In genomic region chr15:10771311-10771690, GRCm38 (mm10) we compare ENCODE assay signal across 11 mouse cellular contexts. TPM values are rescaled to one million over a fixed set of nuclear protein-coding genes. Genes with fewer than 3 reads are reported as not detected.
DNase-seq lines count a peak whose midpoint lies in the region; ATAC-seq and TF ChIP-seq lines count a peak whose summit lies in the region.
"Had no signal": no experiment of that assay in that cellular context is flagged by ENCODE, and none has a peak within 500 bp of the region (broad histone marks: within the 10 kb centered on the region; RNA-seq: fewer than 3 reads in every experiment).

No protein-coding gene starts in this region.

- peak; percentile 52 for DNase-seq in layer of hippocampus, adult 9-11 months
- DNase-seq in layer of hippocampus, adult 11-12 months (ENCODE audit: low spot score) = no peak
- DNase-seq in embryonic facial prominence, embryonic 14.5 days (ENCODE audit: low spot score) = peak; percentile 41
- peak; percentile 72 for DNase-seq in kidney, postnatal 0 days (ENCODE audit: low spot score)
- DNase-seq in ovary, adult 18-20 months (ENCODE audit: low spot score) = no peak
- DNase-seq in spleen, adult 12 weeks (ENCODE audit: low spot score) = no peak
- DNase-seq: gastrocnemius, adult 2 months had no signal

- no peak overlapping the region for H3K27ac ChIP-seq in embryonic facial prominence, embryonic 14.5 days (replicated peaks; ENCODE audit: low read depth, low read length)
- peak overlapping the region; percentile 8; the same call in 1 of the 2 replicates for H3K27ac ChIP-seq in kidney, postnatal 0 days
- H3K27ac ChIP-seq: gastrocnemius, adult 2 months; hindbrain, embryonic 10.5 days; liver, embryonic 14.5 days had no signal

- no peak overlapping the region for H3K9ac ChIP-seq in embryonic facial prominence, embryonic 14.5 days (ENCODE audit: low read depth, low read length)
- no peak overlapping the region for H3K9ac ChIP-seq in kidney, postnatal 0 days (ENCODE audit: low read depth, low read length)
- H3K9ac ChIP-seq: liver, embryonic 14.5 days had no signal

- H3K4me3 ChIP-seq in embryonic facial prominence, embryonic 14.5 days (ENCODE audit: low read depth, low read length) = no peak overlapping the region
- no peak overlapping the region for H3K4me3 ChIP-seq in kidney, postnatal 0 days (replicated peaks; ENCODE audit: low read depth, low read length)
- H3K4me3 ChIP-seq: gastrocnemius, adult 2 months; hindbrain, embryonic 10.5 days had no signal

- no peak; the same call in 1 of the 2 replicates for TF ChIP-seq CTCF in kidney, postnatal 0 days (IDR thresholded peaks at IDR 0.05; ENCODE audit: low read depth)

- no peaks in the 10 kb centered on the region for H3K36me3 ChIP-seq in embryonic facial prominence, embryonic 14.5 days (ENCODE audit: control insufficient read depth, insufficient read depth, low read length)
- no peaks in the 10 kb centered on the region for H3K36me3 ChIP-seq in kidney, postnatal 0 days (ENCODE audit: insufficient read depth, low read length)
- H3K36me3 ChIP-seq: hindbrain, embryonic 10.5 days had no signal

- no peaks in the 10 kb centered on the region for H3K27me3 ChIP-seq in embryonic facial prominence, embryonic 14.5 days (replicated peaks; ENCODE audit: control insufficient read depth, insufficient read depth, low read length)
- no peaks in the 10 kb centered on the region for H3K27me3 ChIP-seq in kidney, postnatal 0 days (ENCODE audit: insufficient read depth, low read length)

- 19% methylated on average over 4 of the region's 4 CpGs for WGBS in embryonic facial prominence, embryonic 14.5 days
- WGBS in kidney, postnatal 0 days = 26% methylated on average over 4 of the region's 4 CpGs

- no peak for ATAC-seq in embryonic facial prominence, embryonic 14.5 days (ENCODE audit: low read depth)
- ATAC-seq in kidney, postnatal 0 days (replicated peaks; ENCODE audit: low FRiP score, low read depth) = no peak
- ATAC-seq in megakaryocyte, adult 5-6 weeks (ENCODE audit: poor library complexity, severe bottlenecking) = peak; percentile 83
- ATAC-seq in activated CD4-positive, CD25-positive, alpha-beta regulatory T cell, adult 4 months = no peak

- H3K9me3 ChIP-seq in embryonic facial prominence, embryonic 14.5 days (ENCODE audit: control insufficient read depth, low read length) = no peaks in the 10 kb centered on the region
- no peaks in the 10 kb centered on the region for H3K9me3 ChIP-seq in kidney, postnatal 0 days (replicated peaks; ENCODE audit: low read length)
- H3K9me3 ChIP-seq: hindbrain, embryonic 10.5 days had no signal

- no peaks in the 10 kb centered on the region for H3K4me1 ChIP-seq in embryonic facial prominence, embryonic 14.5 days (ENCODE audit: control insufficient read depth, insufficient read depth, low read length)
- H3K4me1 ChIP-seq in kidney, postnatal 0 days (replicated peaks; ENCODE audit: insufficient read depth, low read length) = no peaks in the 10 kb centered on the region
- H3K4me1 ChIP-seq: hindbrain, embryonic 10.5 days had no signal

- no peak overlapping the region for H3K4me2 ChIP-seq in embryonic facial prominence, embryonic 14.5 days (ENCODE audit: low read depth, low read length)
- no peak overlapping the region for H3K4me2 ChIP-seq in kidney, postnatal 0 days (ENCODE audit: low read length)

RNA-seq across cellular contexts. Expression of gene Rai14, which starts 56.9 kb away (rescaled TPM):
- polyA plus RNA-seq in embryonic facial prominence, embryonic 14.5 days (2014; fragmentation: Nextera tagmentation; extraction: Ambion mirVana) = 52.4 and 53.4 TPM in 2 replicates
- 38.5 and 42.4 TPM in 2 replicates for polyA plus RNA-seq in kidney, postnatal 0 days (2015; fragmentation: Nextera tagmentation; extraction: Ambion mirVana)
- 1.6 and 2.8 TPM in 2 replicates for total RNA-seq in megakaryocyte, adult 5-6 weeks (2015)
- total RNA-seq in megakaryocyte, adult 5-6 weeks (2017) = 2.5 and 3.0 TPM in 2 replicates
- 1 to 10 TPM in 1 of 2 experiments, under 1 TPM in 1; 0.99 to 1.5 TPM for polyA plus RNA-seq in activated CD4-positive, CD25-positive, alpha-beta regulatory T cell, adult 4 months (2017; shearing (Covaris generic))

Comparison
In these comparisons a context has a peak if more than half of its experiments do, and no peak if none do; other contexts are left out.
1. DNase-seq: peak in layer of hippocampus, adult 9-11 months (single experiment), embryonic facial prominence, embryonic 14.5 days (single experiment) and kidney, postnatal 0 days (single experiment); none in layer of hippocampus, adult 11-12 months (single experiment), ovary, adult 18-20 months (single experiment) and spleen, adult 12 weeks (single experiment).
2. RNA of gene Rai14, which starts 56.9 kb away (polyA plus RNA-seq): 52.4 to 53.4 TPM in embryonic facial prominence, embryonic 14.5 days and 38.5 to 42.4 TPM in kidney, postnatal 0 days; 0.99 to 1.5 TPM in activated CD4-positive, CD25-positive, alpha-beta regulatory T cell, adult 4 months; every median in the first group is over 10 times any median in the second.